Mouse (Mus musculus) cerebellum, postnatal 36 days (tissue): ENCODE data around the gene Opalin.

ENCODE experiments used
- DNase-seq, 2 experiments: peaks; one replicate each; pipeline ENCODE4 v3.0.0; 2021 to 2022; ENCODE audit warnings: mixed read lengths in 2 of 2

The Opalin gene

GRCm38 (mm10) chr19:41076906-41077305, at the start of gene Opalin:
Opalin (minus strand) TSS chr19:41077113.
- DNase-seq, result no peak

GRCm38 (mm10) chr19:41123009-41123408, 46.1 kb upstream of the Opalin start:
- DNase-seq, result no peak

DNA sequence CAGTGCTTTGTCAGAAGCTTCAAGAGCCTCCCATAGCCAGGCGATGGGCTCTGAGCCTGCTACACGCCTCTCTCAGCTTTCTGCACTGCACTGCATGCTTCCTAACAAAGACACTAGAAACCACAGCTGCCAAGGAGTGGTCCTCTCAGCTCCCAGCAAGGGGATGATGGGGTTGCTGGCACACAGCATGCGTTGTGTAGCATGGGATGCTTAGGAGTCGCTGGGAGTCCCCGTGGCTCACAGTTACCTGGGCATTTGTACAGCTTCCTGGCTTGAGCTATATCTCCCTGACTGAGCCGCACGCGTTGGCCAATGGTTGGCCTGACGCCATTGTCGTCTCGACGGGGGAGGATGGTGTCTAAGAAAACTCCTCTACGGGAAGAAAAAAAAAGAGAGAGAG, 43.0 kb upstream of the Opalin start:
- DNase-seq, result no peak

GRCm38 (mm10) chr19:41118346-41118745, 41.4 kb upstream of the Opalin start:
- no peak for DNase-seq

- DNase-seq, result peak; percentile 55 to 68
Observed at GRCm38 (mm10) chr19:41117334-41117733, 40.4 kb upstream of the Opalin start.

GRCm38 (mm10) chr19:41114611-41115010, 37.7 kb upstream of the Opalin start:
- DNase-seq, result no peak

GRCm38 (mm10) chr19:41113911-41114531, 37.1 kb upstream of the Opalin start:
- no peak for DNase-seq

DNA sequence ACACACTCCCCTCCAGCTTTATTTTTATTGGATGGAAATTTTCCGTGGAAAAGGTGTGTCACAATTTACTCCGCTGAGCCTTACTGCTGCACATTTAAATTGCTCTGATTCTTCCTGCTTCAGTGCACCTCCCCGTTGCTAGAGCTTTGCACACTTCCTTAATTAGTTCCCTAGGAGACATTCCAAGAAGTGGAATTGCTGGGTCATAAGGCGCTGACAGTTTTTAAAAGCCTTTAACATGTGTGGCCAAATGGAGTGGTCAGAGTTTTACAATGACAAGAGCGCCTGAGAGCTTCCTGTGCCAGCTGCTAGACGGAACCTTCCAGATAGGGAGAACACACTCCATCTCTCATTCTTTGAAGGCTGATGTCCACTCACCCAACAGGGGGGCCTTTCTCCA, 35.7 kb upstream of the Opalin start:
- DNase-seq, result no peak

DNA sequence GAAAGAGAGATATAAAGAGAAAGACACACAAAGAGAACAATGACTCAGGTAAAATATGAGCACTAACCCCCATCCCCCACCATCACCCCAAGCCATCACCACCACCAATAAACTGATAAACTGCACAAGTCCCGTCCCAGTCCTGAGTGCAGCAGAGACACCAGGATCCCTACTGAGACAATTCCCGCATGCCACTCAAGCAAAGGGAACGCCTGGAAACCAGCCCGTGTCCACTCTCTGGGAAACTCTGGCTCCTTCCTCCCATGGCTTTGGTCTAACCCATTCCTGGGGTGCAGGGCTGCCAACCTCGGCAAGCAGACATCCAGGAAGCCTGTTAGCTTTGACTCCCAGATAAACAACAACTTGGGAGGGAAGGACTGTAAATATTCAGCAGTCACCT, 33.1 kb upstream of the Opalin start:
- DNase-seq, result peak in 1 of 2 experiments; percentile 29

GRCm38 (mm10) chr19:41109496-41109895, 32.6 kb upstream of the Opalin start:
- DNase-seq, result no peak

DNA sequence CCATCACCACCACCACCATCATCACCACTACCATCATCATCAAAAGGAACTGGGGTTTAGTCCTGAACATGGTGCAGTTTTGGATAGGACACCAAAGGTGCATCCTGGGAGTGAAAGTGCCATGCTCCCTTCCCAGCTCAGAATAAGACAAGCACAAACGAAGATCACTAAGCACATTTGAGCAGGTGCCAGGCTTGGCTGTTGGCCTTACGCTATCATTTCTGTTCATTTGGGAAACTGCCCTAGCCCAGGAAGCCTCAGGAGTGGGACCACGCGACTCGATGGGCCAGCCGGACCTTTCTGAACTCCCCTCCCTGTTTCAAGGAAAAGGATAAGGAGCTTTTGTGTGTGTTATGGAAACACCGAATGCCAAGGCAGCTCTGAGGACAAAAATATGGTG, 31.8 kb upstream of the Opalin start:
- no peak for DNase-seq

DNA sequence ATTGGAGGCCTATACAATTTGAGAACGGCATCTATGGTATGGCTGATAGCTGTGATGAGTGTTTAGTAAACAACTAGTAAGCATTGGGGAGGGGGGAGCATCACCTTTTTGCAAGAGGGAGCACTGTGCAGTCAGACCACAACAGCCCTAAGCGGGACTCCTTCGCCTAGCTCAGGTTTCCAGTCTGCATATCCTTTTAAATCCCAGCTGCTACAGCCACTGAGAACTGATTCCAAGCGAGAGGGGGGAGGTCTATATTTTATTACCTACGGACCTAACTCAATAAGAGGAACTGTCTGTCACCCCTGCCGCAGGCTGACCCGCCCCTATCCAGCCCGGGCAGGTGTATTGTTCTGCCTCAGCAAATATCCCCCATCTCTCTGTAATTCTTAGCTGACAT, 30.6 kb upstream of the Opalin start:
- no peak for DNase-seq

DNA sequence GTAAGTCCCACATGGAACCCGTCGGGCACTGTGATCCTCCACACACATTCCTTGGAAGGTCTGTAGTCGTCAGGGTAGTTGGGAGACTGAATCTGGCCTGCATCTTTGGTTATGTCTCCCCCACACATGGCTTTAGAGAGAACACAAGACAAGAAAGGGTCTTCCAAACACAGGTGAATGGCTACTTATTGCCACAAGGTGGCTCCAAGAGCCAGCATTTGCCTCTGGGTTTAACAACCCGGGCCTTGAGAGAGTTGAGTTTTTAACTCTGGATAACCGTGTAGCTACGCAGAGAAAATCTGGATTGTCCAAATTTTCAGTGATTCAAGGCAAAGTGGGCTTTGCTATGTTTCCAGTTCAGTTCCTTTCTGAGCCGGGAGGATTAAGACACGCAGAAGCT, 28.0 kb upstream of the Opalin start:
- peak; percentile 28 to 45 for DNase-seq

DNA sequence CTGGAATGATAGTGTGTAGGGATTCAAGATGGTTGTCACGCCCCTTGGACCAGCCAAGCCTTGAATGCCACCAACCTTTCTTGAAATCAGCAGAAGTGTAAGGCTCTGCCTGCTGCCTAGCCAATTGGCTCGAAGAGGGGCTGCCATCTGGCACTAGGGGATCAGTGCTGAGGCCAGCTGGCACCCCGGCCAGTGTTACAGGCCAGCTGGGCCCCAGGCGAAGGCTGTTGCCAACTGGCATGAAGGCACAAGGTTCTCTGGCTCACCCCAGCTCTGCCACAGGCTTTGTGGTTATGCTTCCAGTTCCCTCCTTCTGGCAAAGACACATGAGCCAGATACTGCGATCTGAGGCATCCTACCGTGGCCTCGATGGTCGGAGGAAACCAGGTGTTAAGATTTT, 24.5 kb upstream of the Opalin start:
- peak; percentile 94 to 95 for DNase-seq

GRCm38 (mm10) chr19:41100863-41101262, 23.9 kb upstream of the Opalin start:
- peak; percentile 44 to 49 for DNase-seq

- no peak for DNase-seq
Observed at GRCm38 (mm10) chr19:41097038-41097437, 20.1 kb upstream of the Opalin start.

- DNase-seq, result no peak
Observed at GRCm38 (mm10) chr19:41091901-41092300, 15.0 kb upstream of the Opalin start.

- DNase-seq, result peak; percentile 63 to 74
Observed at GRCm38 (mm10) chr19:41089833-41090232, 12.9 kb upstream of the Opalin start.

DNA sequence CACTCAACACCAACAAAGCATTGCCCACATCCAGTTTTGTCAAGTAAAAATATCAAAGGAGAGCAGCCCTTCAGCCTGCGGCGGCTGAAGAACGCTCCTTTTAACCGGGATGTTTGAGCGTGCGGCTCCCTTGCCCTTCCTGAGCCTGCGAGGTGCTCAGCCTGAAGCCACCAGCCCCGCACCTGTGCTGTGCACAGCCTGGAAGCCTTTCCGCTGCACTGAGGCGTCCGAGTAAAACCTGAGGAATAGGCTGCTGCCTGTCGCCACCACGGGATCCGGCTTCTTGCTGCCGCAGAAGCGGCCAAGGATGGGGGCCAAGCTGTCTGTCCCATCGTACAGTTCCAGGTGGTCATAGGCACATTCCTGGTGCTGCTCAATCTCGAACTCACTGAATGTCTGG, 11.6 kb upstream of the Opalin start:
- no peak for DNase-seq

DNA sequence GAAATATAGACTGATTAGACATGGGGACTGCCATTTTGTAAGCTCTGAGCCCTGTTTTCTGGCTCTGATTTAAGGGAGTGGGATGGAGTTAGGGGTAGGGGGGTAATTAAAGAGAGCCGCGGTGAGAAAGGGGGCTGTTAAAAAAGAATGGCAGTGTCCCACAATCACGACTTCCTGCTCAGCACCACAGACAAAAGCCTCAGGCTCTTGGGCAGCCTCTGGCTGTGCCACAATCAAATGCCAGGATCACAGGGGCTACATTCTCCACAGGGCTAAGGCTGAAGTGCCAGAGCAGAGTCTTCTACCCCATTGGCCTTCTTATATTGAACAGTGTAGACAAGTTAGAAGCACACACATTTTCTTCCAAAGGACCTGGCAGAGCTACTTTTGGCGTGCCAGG, 11.0 kb upstream of the Opalin start:
- no peak for DNase-seq

DNA sequence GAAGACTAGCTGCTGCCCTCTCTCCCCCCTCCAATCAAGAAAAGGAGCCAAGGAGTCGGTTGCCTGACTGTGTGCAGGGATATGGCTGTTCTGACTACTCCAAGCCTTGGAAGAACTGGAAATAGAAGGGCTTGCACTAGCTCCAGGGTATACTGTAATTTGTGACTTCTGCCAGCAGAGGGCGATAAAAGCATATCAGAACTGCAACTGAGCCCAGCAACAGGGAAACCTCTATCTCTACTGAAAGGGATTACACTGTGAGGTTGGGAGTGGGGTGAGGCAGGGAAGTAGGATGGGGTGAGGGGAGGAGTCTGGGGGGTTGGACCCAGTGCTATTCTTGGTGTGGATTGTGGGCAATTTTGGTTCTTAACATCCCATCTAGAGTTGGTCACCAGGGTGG, 9.8 kb upstream of the Opalin start:
- peak; percentile 75 to 88 for DNase-seq

DNA sequence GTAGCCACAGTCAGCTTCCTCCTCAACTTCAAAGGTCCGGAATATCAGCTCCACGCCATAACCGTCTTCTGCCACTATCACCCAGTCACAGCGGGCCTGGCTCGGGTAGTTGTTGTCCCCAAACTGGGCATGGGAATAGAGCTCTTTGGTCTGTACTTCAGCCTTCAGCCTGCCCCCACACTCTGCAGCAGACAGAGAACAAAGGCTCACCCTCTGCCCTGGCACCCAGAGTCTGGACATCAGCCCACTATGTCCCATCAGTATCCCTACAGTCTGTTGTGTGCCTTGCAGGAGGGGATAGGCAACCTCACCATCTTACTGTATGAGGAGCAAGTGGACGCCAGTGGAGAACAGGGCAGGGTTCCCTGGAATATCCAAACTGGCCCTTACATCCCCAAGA, 9.4 kb upstream of the Opalin start:
- DNase-seq, result no peak

- DNase-seq, result no peak
Observed at GRCm38 (mm10) chr19:41083646-41084045, 6.7 kb upstream of the Opalin start.

DNA sequence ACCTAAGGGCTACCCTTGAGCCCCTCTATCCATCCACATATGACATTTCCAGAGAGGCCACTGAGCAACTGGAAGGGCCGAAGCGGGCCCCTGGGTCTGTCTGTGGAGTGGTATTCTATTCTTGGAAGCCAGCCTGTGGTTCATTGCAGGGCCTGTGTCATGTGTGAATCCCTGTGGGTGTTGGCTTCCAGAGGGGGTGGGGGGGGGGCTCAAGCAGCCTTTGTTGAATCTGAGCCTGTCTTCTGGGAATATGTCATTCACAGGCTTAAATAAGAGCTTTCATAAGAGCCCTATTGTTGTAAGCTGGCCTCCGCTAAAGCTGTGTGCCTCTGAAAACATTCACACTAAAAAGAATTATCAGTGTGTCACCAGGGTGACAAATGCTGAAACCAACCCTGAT, 4.7 kb upstream of the Opalin start:
- DNase-seq, result no peak

- no peak for DNase-seq
Observed at GRCm38 (mm10) chr19:41073746-41074455, 3.0 kb downstream of the Opalin start.
